Mouse (Mus musculus) lung, postnatal 0 days (tissue): ENCODE results near the gene Rmnd5b.

Experiments
- CTCF ChIP-seq: IDR thresholded peaks from 2 replicates; pipeline ENCODE4 v1.5.1; 2016; ENCODE audit warnings: antibody characterized with exemption, mild to moderate bottlenecking
- EP300 ChIP-seq: IDR thresholded peaks from 2 replicates; pipeline ENCODE4 v1.6.1; 2016; ENCODE audit warnings: antibody characterized with exemption, mild to moderate bottlenecking, control low read depth

DNA sequence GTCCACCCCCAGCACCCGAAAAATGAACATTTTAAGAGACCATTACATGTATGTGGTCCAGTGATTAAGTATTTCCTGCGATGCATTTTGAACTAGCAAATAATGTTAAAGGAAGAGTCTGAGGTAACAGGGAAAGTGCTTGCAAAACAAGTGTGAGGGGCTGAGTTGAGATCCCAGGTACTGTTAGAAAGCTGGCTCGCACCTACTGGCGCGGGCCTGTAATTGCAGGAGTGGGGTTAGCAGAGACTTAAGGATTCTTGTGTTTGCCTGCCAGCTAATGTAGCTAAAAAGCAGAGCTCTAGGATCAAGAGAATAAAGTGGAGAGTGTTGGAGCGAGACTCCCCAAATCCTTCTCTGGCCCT is 608 bp upstream of the Rmnd5b start:
- TF ChIP-seq CTCF (peak; percentile 80), EP300 (no peak)
